Mouse (Mus musculus) gastrocnemius, postnatal 4 days (tissue): ENCODE data around the gene Wdr90. TPM values are rescaled to one million over a fixed set of nuclear protein-coding genes. Genes with fewer than 3 reads are reported as not detected.
A peak's percentile ranks its signal among the peaks of the same experiment; 100 is the strongest.

Source experiments
- DNase-seq, 2 experiments: peaks; one replicate each; pipeline ENCODE4 v3.0.0; 2021 to 2022; ENCODE audit warnings: low spot score in 2 of 2, mixed read lengths in 2 of 2
- total RNA-seq, 2 experiments: library from RNA; stranded (reverse); gene quantifications; 2 replicates each; pipeline ENCODE4 v1.2.3; 2021

The Wdr90 gene
- total RNA-seq, 2 experiments from 2014 or later = 11.7 to 12.0 TPM

DNA sequence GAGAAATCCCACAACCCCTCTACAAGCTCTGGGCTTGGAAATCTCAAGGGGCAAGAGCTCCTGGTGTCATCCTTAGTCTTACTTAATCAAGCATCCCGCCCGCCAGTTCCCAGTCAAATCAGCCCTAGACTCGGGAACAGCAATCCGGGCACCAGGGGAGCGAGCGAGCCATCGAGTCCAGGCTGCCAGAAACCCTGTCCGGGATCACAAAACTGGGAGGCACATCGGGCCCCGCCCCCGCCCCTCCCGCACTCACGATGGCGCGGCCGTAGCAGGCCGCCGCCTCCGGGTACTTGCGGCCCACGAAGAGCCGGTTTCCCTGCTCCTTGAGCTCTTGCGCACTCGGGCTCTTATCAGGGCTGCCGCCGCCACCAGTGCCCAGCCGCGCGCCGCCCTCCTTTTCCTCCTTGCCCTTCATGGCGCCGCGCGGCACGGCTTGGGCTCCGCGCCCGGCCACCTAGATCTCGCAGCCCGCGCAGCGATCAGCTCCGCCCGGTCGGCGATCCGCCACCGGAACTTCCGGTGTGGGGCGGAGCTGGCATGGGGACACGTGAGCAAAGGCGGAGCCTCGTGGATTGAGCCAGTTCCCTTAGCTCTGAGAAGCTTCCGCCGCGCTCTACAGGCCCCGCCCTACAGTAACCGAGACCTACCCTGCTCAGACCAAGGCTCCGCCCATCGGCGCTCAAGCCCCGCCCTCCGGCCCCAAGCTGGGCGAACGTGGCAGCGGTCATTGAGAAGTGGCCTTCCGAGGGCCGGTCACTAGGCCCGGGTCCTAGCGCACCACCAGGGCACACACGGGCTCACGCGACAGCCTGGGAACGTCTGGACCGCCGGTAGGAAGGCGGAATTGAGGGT, 28.6 kb downstream of the Wdr90 start:
- peak; percentile 96 to 100 for DNase-seq

DNA sequence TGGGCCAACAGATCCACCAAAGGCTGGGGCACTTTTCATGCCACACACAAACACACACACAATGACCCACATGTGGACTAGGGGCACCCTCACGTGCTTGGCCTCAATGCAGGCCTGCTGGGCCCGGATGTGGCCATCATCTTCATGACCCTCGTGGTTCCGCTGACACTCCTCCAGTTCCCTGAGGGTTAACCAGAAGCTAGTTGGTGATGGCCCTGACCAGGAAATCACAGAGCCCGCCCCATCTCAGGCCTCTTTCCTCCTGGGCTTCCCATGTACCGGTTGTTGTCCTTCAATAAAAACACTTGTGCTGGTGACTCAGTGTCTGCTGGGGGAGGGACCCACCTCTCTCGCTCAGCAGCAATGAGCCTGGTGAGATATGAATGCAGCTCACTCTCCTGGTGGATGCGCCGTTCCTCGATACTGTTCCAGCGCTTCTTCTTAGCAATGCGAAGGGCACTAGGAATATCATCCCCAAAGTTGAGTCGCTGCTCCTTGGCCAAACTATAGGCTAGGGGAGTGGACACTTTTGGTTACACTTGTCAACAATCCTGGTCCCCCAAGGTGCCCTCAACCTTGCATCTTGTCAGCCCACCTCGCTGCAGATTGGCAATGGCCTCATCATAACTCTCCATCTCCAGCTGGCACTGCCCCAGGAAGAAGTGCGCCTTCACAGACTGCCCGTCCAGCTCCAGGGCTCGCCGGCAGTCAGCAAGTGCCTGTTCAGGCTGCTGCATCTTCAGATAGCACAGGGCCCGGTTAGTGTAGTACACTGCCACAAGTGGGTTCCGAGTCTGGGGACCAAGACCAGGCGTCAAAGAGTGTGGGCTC, 29.6 kb downstream of the Wdr90 start:
- no peak for DNase-seq

- no peak for DNase-seq
These were observed 30.4 kb downstream of the Wdr90 start for GRCm38 (mm10) chr17:25830806-25831431.

DNA sequence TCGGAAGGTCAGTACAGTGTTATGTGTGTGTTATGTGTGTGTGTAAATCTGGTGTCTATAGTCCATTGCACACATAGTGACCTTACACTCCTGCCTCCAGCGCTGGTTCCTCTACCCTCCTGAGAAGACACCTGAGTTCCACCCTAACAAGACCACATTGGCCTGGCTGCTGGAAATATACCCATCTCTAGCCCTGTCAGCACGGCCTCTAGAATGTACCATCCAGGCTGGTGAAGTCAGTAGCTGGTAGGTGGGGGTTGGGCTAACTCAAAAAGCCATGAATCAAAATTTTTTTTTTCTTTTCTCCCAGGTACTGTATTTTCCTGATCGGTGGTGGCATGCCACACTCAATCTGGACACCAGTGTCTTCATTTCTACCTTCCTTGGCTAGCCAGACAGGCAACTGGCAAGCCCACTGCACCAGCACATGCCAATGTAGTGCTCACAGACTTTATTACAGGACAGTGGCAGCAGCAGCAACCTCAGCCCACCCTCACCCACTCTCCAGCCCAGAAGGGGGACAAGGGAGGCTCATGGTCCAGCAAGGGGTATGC, 31.0 kb downstream of the Wdr90 start:
- DNase-seq = no peak

DNA sequence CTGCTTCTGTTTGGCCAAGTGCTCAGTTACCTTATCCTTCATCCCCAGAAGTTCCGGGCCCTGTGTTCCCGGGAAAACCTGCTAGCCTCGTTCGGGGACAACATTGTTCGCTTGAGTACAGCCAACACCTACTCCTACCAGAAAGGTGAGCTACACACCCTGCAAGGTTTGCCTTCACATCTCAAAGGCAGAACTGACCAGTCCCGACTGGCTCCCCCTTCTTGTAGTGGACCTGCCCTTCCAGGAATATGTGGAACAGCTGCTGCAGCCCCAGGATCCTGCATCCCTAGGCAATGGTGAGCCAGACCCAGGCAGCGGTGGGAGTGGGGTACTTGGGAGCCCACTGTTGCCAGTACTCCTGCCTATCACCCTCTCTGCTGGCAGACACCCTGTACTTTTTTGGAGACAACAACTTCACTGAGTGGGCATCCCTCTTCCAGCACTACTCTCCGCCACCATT, 31.7 kb downstream of the Wdr90 start:
- no peak for DNase-seq

DNA sequence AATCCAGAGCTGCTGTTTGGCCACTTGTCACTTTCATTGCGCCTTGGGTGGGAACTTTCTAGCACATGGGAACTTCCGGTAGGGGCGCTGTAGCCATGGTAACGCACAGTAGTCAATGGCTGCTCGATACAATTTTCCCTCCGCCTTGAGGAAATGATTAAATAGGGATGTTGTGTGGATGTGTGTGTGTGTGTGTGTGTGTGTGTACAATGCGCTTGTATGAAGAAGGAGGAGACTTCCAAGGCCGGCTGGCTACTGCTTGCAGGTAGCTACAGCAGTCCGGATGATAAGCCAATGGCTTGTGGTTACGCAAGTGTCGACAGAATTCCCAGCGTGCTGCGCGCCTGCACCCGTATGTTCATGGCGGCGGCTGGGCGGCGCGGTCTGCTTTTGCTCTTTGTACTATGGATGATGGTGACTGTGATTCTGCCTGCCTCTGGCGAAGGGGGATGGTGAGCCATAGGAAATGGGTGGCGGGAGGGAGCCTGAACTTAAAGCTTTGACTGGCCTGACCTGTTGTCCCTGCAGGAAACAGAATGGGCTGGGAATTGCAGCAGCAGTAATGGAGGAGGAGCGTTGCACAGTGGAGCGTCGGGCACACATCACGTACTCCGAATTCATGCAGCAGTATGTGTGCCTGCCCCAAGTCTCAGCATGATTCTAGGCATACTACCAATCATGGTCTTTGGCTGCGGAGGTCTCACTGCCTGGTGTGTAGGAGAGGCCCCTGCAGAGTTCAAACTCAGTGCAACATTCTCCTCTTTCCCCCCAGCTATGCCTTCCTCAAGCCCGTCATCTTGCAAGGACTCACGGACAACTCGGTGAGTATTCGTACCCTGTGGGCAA, 32.4 kb downstream of the Wdr90 start, which contains the start of gene Jmjd8:
Gene Jmjd8, plus strand, starts transcription at position 156 of the 846 bp plus-strand sequence.
- DNase-seq = peak in 1 of 2 experiments; percentile 72

- DNase-seq = no peak
These were observed 33.1 kb downstream of the Wdr90 start for GRCm38 (mm10) chr17:25828223-25828594.

DNA sequence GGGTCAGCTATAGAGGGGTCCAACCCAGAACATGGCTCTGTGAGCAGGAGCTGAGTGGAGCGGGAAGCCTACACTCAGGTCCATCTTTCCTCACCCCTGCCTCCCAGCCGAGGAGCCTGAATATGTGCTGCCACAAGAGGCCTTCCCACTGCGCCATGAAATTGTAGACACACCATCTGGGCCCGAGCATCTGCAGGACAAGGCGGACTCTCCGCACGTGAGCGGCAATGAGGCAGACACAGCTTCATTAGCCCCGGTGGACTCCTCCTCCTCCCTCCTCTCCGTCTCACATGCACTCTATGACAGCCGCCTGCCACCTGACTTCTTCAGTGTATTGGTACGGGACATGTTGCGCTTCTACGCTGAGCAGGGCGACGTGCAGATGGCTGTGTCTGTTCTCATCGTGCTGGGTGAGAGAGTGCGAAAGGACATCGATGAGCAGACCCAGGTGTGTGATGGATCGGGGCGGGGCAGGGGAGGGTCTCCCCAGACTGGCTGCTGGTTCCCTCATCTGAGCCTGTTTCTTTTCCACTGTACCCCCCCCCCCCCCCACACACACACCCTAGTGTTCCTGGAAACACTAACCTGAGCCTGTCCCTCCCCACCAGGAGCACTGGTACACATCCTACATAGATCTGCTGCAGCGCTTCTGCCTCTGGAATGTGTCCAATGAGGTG, 33.6 kb downstream of the Wdr90 start:
- no peak for DNase-seq

- DNase-seq = no peak
These were observed 34.3 kb downstream of the Wdr90 start for GRCm38 (mm10) chr17:25827011-25827410.

DNA sequence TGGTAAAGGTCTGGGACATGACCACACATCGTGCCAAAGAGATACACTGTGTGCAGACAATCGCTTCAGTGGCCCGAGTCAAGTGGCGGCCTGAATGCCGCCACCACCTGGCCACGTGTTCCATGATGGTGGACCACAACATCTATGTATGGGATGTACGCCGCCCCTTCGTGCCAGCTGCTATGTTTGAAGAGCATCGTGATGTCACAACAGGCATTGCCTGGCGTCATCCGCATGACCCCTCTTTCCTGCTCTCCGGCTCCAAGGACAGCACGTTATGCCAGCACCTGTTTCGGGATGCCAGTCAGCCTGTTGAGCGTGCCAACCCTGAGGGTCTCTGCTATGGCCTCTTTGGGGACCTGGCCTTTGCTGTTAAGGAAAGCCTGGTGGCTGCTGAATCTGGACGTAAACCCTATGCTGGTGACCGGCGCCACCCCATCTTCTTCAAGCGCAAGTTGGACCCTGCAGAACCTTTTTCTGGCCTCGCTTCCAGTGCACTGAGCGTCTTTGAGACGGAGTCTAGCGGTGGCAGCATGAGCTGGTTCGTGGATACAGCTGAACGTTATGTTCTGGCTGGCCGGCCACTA, 35.2 kb downstream of the Wdr90 start:
- DNase-seq = no peak

DNA sequence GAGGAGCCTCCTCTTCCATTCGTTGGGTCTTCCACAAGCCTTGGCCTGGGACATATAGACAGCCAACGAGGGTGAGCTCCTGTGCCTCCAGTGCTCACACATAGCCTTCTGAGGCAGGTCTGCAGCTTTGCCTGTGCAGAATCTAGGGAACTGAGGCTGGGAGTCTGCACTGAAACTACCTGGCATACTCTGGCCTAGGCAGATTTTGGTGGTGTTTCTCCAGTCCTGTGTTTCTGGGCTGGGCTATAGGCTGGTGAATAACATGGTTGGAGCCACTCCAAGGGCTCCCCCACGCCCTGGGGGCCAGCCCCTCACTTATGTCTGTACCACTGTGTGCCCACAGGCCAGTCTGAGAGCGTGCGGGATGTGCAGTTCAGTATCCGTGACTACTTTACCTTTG, 36.0 kb downstream of the Wdr90 start:
- DNase-seq = no peak

GRCm38 (mm10) chr17:25824362-25825142, 36.7 kb downstream of the Wdr90 start:
- no peak for DNase-seq

DNA sequence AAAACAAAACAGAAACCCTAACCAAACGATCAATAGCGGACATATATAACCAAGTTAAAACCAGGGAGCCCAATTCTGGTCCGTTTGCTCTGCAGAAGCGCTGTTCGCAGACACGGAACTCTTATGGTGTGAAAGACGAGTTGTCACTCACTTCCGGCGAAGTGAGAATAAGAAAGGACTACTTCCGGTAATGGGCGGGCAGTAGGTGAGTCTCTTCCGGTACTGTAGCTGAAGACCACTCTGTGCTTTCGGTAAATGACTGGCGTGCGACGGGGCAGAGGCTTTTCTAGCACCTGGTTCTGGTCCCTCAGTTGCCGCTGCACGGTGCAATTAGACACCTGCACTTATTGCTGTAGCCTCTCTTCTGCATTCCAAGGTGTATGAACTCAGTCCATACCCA, 37.8 kb downstream of the Wdr90 start, which contains the start of gene Wdr24:
Gene Wdr24, plus strand, starts transcription at position 176 of the 400 bp plus-strand sequence.
- DNase-seq = peak in 1 of 2 experiments; percentile 65

DNA sequence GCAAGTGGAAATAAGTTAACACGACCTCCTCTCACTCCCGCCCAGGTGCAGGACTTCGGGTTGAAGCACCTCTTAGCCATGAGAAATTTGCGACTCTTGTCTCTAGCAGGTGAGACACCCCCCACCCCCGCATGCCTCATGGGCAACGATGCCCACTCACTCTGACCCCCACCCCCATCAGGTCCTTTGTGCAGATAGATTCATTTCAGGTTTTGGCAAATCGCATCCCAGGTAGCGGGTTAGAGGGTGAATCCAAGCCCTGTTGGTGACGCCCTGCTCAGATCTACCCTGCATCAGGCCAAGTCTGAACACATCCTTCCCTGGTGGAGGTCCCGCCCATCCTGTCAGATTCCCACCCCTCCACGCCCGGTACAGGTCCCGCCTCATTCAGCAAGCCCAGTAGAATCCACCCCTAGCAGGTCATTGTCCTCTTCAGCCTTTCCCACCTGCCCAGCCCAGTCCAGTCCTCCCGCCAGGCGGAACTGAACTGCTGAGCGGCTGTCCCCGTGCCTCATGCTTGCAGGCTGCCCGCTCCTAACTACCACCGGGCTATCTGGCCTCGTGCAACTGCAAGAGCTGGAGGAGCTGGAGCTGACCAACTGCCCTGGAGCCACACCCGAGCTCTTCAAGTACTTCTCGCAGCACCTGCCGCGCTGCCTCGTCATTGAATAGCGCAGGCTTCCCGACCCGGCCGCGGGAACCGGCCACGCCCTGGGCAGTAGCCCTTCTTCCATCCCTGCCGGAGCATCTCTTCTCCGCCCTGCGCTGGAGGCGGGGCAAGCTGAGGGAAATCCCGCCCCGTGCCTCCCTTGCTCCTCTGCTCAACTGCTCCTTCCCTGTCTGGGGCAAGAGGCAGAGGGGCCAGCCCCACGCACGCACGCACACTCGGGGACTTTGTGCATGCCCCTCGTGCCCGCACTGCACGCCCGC, 42.2 kb downstream of the Wdr90 start:
- DNase-seq = no peak

DNA sequence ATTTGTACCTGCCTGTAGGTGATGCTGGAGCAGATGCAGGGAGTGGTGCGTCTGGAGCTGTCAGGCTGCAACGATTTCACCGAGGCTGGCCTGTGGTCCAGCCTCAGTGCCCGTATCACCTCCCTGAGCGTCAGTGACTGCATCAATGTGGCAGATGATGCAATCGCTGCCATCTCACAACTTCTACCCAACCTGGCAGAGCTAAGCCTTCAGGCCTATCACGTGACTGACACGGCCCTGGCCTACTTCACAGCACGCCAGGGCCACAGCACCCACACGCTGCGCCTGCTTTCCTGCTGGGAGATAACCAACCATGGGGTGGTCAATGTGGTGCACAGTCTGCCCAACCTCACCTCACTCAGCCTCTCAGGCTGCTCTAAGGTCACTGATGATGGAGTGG, 43.6 kb downstream of the Wdr90 start:
- DNase-seq = no peak

GRCm38 (mm10) chr17:25813471-25813870, 47.8 kb downstream of the Wdr90 start:
- peak; percentile 81 to 90 for DNase-seq

- DNase-seq = no peak
These were observed 50.4 kb downstream of the Wdr90 start for GRCm38 (mm10) chr17:25810890-25811289.
